Mouse (Mus musculus) MEL (cell line): Measurements from ENCODE around the gene Il25. TPM values are rescaled to one million over a fixed set of nuclear protein-coding genes. Genes with fewer than 3 reads are reported as not detected.

Experiments
- DNase-seq: peaks from one replicate; pipeline ENCODE4 v3.0.0; 2011; ENCODE audit warnings: low read depth, low spot score
- H3K27ac ChIP-seq: 2 replicates; pipeline ENCODE4 v1.5.1; 2012; ENCODE audit warnings: low read depth, mild to moderate bottlenecking, control low read depth, low read length, moderate library complexity; ENCODE audit not compliant: control insufficient read depth
- H3K27me3 ChIP-seq, 2 experiments: fragments of 150-350 bp in 1 of 2; sonication (generic) in 1 of 2; 2 replicates each; pipeline ENCODE4 v1.6.1; 2012; ENCODE audit warnings: low read length in 2 of 2, mild to moderate bottlenecking in 2 of 2, improper control_type of control experiment in 1 of 2, moderate library complexity in 1 of 2; ENCODE audit not compliant: insufficient read depth in 2 of 2, control insufficient read depth in 1 of 2
- H3K36me3 ChIP-seq, 2 experiments: 2 replicates each; pipeline ENCODE4 v1.6.1; 2012 to 2014; ENCODE audit warnings: low read length in 2 of 2, improper control_type of control experiment in 1 of 2, inconsistent platforms in 1 of 2, mild to moderate bottlenecking in 1 of 2; ENCODE audit not compliant: insufficient read depth in 2 of 2, control insufficient read depth in 1 of 2
- H3K4me1 ChIP-seq, 2 experiments: fragments of 150-350 bp in 1 of 2; sonication (generic) in 1 of 2; 2 replicates each; pipeline ENCODE4 v1.6.1; 2012; ENCODE audit warnings: low read length in 2 of 2, improper control_type of control experiment in 1 of 2, mild to moderate bottlenecking in 1 of 2; ENCODE audit not compliant: insufficient read depth in 2 of 2, control insufficient read depth in 1 of 2
- H3K4me3 ChIP-seq, 2 experiments: fragments of 150-350 bp in 1 of 2; sonication (generic) in 1 of 2; 2 replicates each; pipeline ENCODE4 v1.5.1; 2012; ENCODE audit warnings: low read depth in 2 of 2, low read length in 2 of 2, mild to moderate bottlenecking in 2 of 2, moderate library complexity in 2 of 2, control low read depth in 1 of 2, improper control_type of control experiment in 1 of 2; ENCODE audit not compliant: control insufficient read depth in 1 of 2, insufficient read depth in 1 of 2
- H3K79me2 ChIP-seq: 2 replicates; pipeline ENCODE4 v1.6.1; 2012; ENCODE audit warnings: mild to moderate bottlenecking, low read length, moderate library complexity; ENCODE audit not compliant: control insufficient read depth, poor library complexity, insufficient read depth
- H3K9ac ChIP-seq: 2 replicates; pipeline ENCODE4 v1.6.1; 2012; ENCODE audit warnings: low read depth, mild to moderate bottlenecking, control low read depth, low read length, moderate library complexity; ENCODE audit not compliant: control insufficient read depth, poor library complexity, severe bottlenecking
- H3K9me3 ChIP-seq: fragments of 150-350 bp; sonication (generic); replicated peaks from 2 replicates; pipeline ENCODE4 v1.6.1; 2012; ENCODE audit warnings: mild to moderate bottlenecking, low read length, improper control_type of control experiment, moderate library complexity; ENCODE audit not compliant: insufficient read depth
- CHD1 ChIP-seq: IDR thresholded peaks from 2 replicates; pipeline ENCODE4 v1.6.1; 2012; ENCODE audit warnings: low read depth, mild to moderate bottlenecking, inconsistent platforms, low read length, improper control_type of control experiment
- CTCF ChIP-seq, 3 experiments: IDR thresholded peaks in 2 of 3; conservative IDR thresholded peaks in 1 of 3; 2 replicates each; pipeline ENCODE4 v1.5.1; 2011 to 2012; ENCODE audit warnings: low read length in 3 of 3, low read depth in 2 of 3, mild to moderate bottlenecking in 2 of 3, improper control_type of control experiment in 1 of 3, inconsistent platforms in 1 of 3, mixed read lengths in 1 of 3, moderate library complexity in 1 of 3; ENCODE audit not compliant: control insufficient read depth in 1 of 3, insufficient read depth in 1 of 3, poor library complexity in 1 of 3, severe bottlenecking in 1 of 3
- E2F4 ChIP-seq: IDR thresholded peaks from 2 replicates; pipeline ENCODE4 v1.6.1; 2011; ENCODE audit warnings: low read depth, low read length, improper control_type of control experiment, borderline replicate concordance
- EP300 ChIP-seq, 2 experiments: IDR thresholded peaks; 2 replicates each; pipeline ENCODE4 v1.6.1; 2011; ENCODE audit warnings: improper control_type of control experiment in 2 of 2, low read length in 2 of 2, low read depth in 1 of 2, mild to moderate bottlenecking in 1 of 2
- GATA1 ChIP-seq: IDR thresholded peaks from 2 replicates; pipeline ENCODE4 v1.6.1; 2011; ENCODE audit warnings: low read depth, low read length, improper control_type of control experiment
- HCFC1 ChIP-seq: IDR thresholded peaks from 2 replicates; pipeline ENCODE4 v1.6.1; 2012; ENCODE audit warnings: low read depth, mild to moderate bottlenecking, inconsistent platforms, low read length, improper control_type of control experiment, moderate library complexity
- MXI1 ChIP-seq: IDR thresholded peaks from 2 replicates; pipeline ENCODE4 v1.6.1; 2011; ENCODE audit warnings: mild to moderate bottlenecking, low read depth, low read length, improper control_type of control experiment
- POLR2AphosphoS2 ChIP-seq: IDR thresholded peaks from 2 replicates; pipeline ENCODE4 v1.6.1; 2011; ENCODE audit warnings: low read length, improper control_type of control experiment
- RCOR1 ChIP-seq: IDR thresholded peaks from 2 replicates; pipeline ENCODE4 v1.6.1; 2012; ENCODE audit warnings: low read depth, mild to moderate bottlenecking, inconsistent platforms, low read length, improper control_type of control experiment
- SMC3 ChIP-seq: IDR thresholded peaks from 2 replicates; pipeline ENCODE4 v1.6.1; 2011; ENCODE audit warnings: low read depth, low read length, improper control_type of control experiment
- TBP ChIP-seq: IDR thresholded peaks from 2 replicates; pipeline ENCODE4 v1.8.0; 2011; ENCODE audit warnings: low read depth, low read length, improper control_type of control experiment
- UBTF ChIP-seq: IDR thresholded peaks from 2 replicates; pipeline ENCODE4 v1.6.1; 2012; ENCODE audit warnings: low read depth, mild to moderate bottlenecking, inconsistent platforms, low read length, improper control_type of control experiment, moderate library complexity, borderline replicate concordance; ENCODE audit not compliant: insufficient read depth
- USF1 ChIP-seq: IDR thresholded peaks from 2 replicates; pipeline ENCODE4 v1.6.1; 2014; ENCODE audit warnings: low read depth, mild to moderate bottlenecking, inconsistent platforms, low read length, improper control_type of control experiment, moderate library complexity
- USF2 ChIP-seq, 2 experiments: IDR thresholded peaks; 2 replicates each; pipeline ENCODE4 v1.6.1; 2011 to 2012; ENCODE audit warnings: improper control_type of control experiment in 2 of 2, low read length in 2 of 2, borderline replicate concordance in 1 of 2, inconsistent platforms in 1 of 2, low read depth in 1 of 2, mild to moderate bottlenecking in 1 of 2; ENCODE audit not compliant: insufficient read depth in 1 of 2
- ZNF384 ChIP-seq: IDR thresholded peaks from 2 replicates; pipeline ENCODE4 v1.6.1; 2012; ENCODE audit warnings: low read depth, mild to moderate bottlenecking, inconsistent platforms, low read length, improper control_type of control experiment
- polyA plus RNA-seq, 2 experiments: library from polyadenylated mRNA; stranded (reverse) in 1 of 2; unstranded in 1 of 2; fragments of >175 nt in 1 of 2; fragments of >200 nt in 1 of 2; gene quantifications; 2 replicates each; pipeline versions ENCODE4 v1.2.1 to v1.2.4; 2012; ENCODE audit warnings: low replicate concordance in 2 of 2, low read depth in 1 of 2; ENCODE audit not compliant: insufficient read length in 2 of 2, insufficient read depth in 1 of 2, missing spikeins in 1 of 2
- total RNA-seq: library from RNA; depleted of rRNA; stranded (reverse); fragments of 300-350 nt; gene quantifications from 2 replicates; pipeline ENCODE4 v1.2.3, GENCODE M21; 2012

Il25 gene
- total and polyA plus RNA-seq, 3 experiments: not detected

GRCm38 (mm10) chr14:54935904-54936830, 3.7 kb downstream of the Il25 start, which contains the start of gene Cmtm5:
Gene Cmtm5 (plus strand): TSS chr14:54936261.
- H3K27me3 ChIP-seq: peaks cover 0 to 1% of the 10 kb centered on the region in 2 experiments; a peak in 3 of 4 replicates
- H3K9me3 ChIP-seq: no peaks in the 10 kb centered on the region
- no peak within 1 kb of the TSS for H3K27ac ChIP-seq
- H3K9ac ChIP-seq: no peak within 1 kb of the TSS
- peaks cover 0 to 8% of the 10 kb centered on the region in 2 experiments; a peak in 1 of 4 replicates for H3K4me1 ChIP-seq
- H3K36me3 ChIP-seq: peaks cover 0 to 5% of the 10 kb centered on the region in 2 experiments; a peak in 1 of 4 replicates
- H3K79me2 ChIP-seq: no peaks in the 10 kb centered on the region
- TF ChIP-seq USF2 (IDR thresholded peaks at IDR 0.05; ENCODE audit: borderline replicate concordance in 1 of 2, insufficient read depth in 1 of 2, low read depth in 1 of 2, low read length in 2 of 2) (no peak), MXI1 (no peak), HCFC1 (no peak), CTCF (IDR thresholded peaks at IDR 0.05 in 2 of 3, conservative IDR thresholded peaks at IDR 0.05 in 1 of 3; ENCODE audit: control insufficient read depth in 1 of 3, insufficient read depth in 1 of 3, low read depth in 2 of 3, low read length in 3 of 3, poor library complexity in 1 of 3, severe bottlenecking in 1 of 3) (0 out of 6 replicates have a peak, but pooled peaks of 1 of the 3 experiments have one; percentile 6), CHD1 (no peak), USF1 (no peak), UBTF (no peak)
- DNase-seq: no peak
- H3K4me3 ChIP-seq: no peak within 1 kb of the TSS

GRCm38 (mm10) chr14:54936831-54937160, 4.3 kb downstream of the Il25 start:
- Histone ChIP-seq H3K79me2 (no peaks in the 10 kb centered on the region), H3K27ac (no peak overlapping the region), H3K4me3 (no peak overlapping the region), H3K36me3 (peaks cover 0 to 5% of the 10 kb centered on the region in 2 experiments; a peak in 1 of 4 replicates)
- peak; percentile 34; the same call in 1 of the 2 replicates for TF ChIP-seq GATA1
- TF ChIP-seq SMC3: no peak
- 0 out of 4 replicates have a peak, but pooled peaks of 1 of the 2 experiments have one; percentile 19 for TF ChIP-seq EP300 (IDR thresholded peaks at IDR 0.05; ENCODE audit: low read depth in 1 of 2, low read length in 2 of 2)
- no peak for TF ChIP-seq USF1
- TF ChIP-seq TBP: no peak
- TF ChIP-seq RCOR1: no peak
- no peak for TF ChIP-seq ZNF384
- no peak for TF ChIP-seq UBTF
- TF ChIP-seq USF2 (IDR thresholded peaks at IDR 0.05; ENCODE audit: borderline replicate concordance in 1 of 2, insufficient read depth in 1 of 2, low read depth in 1 of 2, low read length in 2 of 2): no peak
- TF ChIP-seq E2F4: no peak
- TF ChIP-seq POLR2AphosphoS2: no peak
- TF ChIP-seq, all 39 proteins: peak for 2
- H3K9ac ChIP-seq: no peak overlapping the region
- no peaks in the 10 kb centered on the region for H3K9me3 ChIP-seq
- peak; percentile 53 for DNase-seq
- peaks cover 0 to 1% of the 10 kb centered on the region in 2 experiments; a peak in 2 of 4 replicates for H3K27me3 ChIP-seq
- peaks cover 0 to 8% of the 10 kb centered on the region in 2 experiments; a peak in 1 of 4 replicates for H3K4me1 ChIP-seq
